Mouse (Mus musculus): ENCODE data around the gene Olfr860. TPM values are rescaled to one million over a fixed set of nuclear protein-coding genes. Genes with fewer than 3 reads are reported as not detected.

Olfr860 gene
- not detected in 2 replicates for polyA plus RNA-seq (2012)

DNA sequence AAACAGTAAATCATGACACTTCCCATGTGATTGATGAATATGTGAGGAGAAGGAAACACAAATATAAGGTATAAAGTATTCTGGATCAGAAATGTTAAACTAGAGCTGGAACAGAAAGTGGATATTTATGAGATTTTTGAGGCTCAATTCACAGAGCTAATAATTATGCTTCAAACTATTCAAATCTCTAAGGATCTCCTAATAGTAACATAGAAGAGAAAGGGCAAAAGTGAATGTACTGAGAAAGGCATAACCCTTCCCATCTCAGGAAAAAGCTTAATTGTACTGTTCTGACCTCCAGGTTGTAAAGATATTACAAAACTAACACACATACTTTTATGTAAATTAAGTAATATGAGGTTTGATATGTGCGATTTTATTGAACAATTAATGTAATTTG, at the start of gene Olfr860:
Gene Olfr860, minus strand, starts transcription at position 101 of the 400 bp plus-strand sequence.

DNA sequence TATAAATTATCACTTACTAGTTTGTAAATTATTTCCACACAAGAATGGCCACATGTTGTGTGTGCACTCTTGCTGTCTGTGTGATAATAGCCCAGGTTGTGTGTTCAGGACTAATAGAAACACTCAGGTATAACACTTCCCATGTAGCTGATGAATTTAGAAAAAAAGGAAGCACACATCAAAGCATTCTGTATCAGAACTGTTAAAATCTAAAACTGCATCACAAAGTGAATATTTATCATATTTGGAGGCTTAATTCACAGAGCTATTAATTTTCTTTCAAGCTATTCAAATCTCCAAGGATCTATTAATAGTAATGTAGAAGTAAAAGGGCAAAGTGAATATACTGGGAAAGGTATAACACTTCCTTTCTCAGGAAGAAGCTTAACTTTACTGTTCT, 38.4 kb upstream of the Olfr860 start, which contains the start of gene Olfr862:
Gene Olfr862, minus strand, starts transcription at position 101 of the 400 bp plus-strand sequence.

GRCm38 (mm10) chr9:19804606-19805005, 44.9 kb downstream of the Olfr860 start, which contains the start of gene Olfr859:
Gene Olfr859 (plus strand): TSS chr9:19804906.

Other genes with a start within 250 kb of the Olfr860 start
- 0.64 and 0.76 TPM in 2 replicates for gene Zfp317, start 227.6 kb downstream of the Olfr860 start, polyA plus RNA-seq (2012)
- not detected in 2 replicates for gene Olfr857, start 140.3 kb downstream of the Olfr860 start, polyA plus RNA-seq (2012)
- not detected in 2 replicates for gene Olfr58, start 69.5 kb downstream of the Olfr860 start, polyA plus RNA-seq (2012)
- not detected in 2 replicates for gene Olfr859, start 44.8 kb downstream of the Olfr860 start, polyA plus RNA-seq (2012)
- not detected in 2 replicates for gene Olfr862, start 38.3 kb upstream of the Olfr860 start, polyA plus RNA-seq (2012)
- 0.04 TPM in 2 replicates for gene Olfr77, start 67.1 kb upstream of the Olfr860 start, polyA plus RNA-seq (2012)
- gene Olfr866, start 178.3 kb upstream of the Olfr860 start, polyA plus RNA-seq (2012): not detected in 2 replicates
- not detected in 2 replicates for gene Olfr867, start 207.8 kb upstream of the Olfr860 start, polyA plus RNA-seq (2012)
- not detected in 2 replicates for gene Olfr868, start 248.9 kb upstream of the Olfr860 start, polyA plus RNA-seq (2012)